Mouse (Mus musculus): ENCODE measurements around the gene Pltp. TPM values are rescaled to one million over a fixed set of nuclear protein-coding genes. Genes with fewer than 3 reads are reported as not detected.

Pltp gene
- total RNA-seq, 1 experiment: 56.1 TPM

GRCm38 (mm10) chr2:164861094-164861493, 3.6 kb upstream of the Pltp start:
- H3K4me1 ChIP-seq (ENCODE audit: control insufficient read depth in 2 of 2, insufficient read depth in 2 of 2, low read length in 2 of 2, poor library complexity in 1 of 2): peaks cover 22 to 31% of the 10 kb centered on the region in 2 experiments
- H3K27ac ChIP-seq (ENCODE audit: insufficient read depth, low read depth, low read length, poor library complexity, severe bottlenecking): 0 out of 2 replicates have a peak overlapping the region, but pooled peaks have one; percentile 9
- H3K4me3 ChIP-seq (ENCODE audit: insufficient read depth in 1 of 2, low read depth in 1 of 2, low read length in 2 of 2, poor library complexity in 1 of 2, severe bottlenecking in 1 of 2): no peak overlapping the region
- no peaks in the 10 kb centered on the region for H3K36me3 ChIP-seq (ENCODE audit: control insufficient read depth, insufficient read depth, low read length, poor library complexity, severe bottlenecking)
- in situ Hi-C loops (cut with MboI; ENCODE audit: low sequenced_read_pairs in 2 of 2, unreplicated experiment in 2 of 2): no loop called here
- TF ChIP-seq HCFC1 (IDR thresholded peaks at IDR 0.05; ENCODE audit: borderline replicate concordance, insufficient read depth, low read length) (no peak), ZC3H11A (IDR thresholded peaks at IDR 0.05; ENCODE audit: borderline replicate concordance, low read depth, low read length) (no peak)
- no peaks in the 10 kb centered on the region for H3K9me3 ChIP-seq (ENCODE audit: control insufficient read depth, insufficient read depth, low read depth, low read length)
- DNase-seq (ENCODE audit: low read depth, low spot score): no peak
- H3K9ac ChIP-seq (ENCODE audit: insufficient read depth, low read depth, low read length, poor library complexity, severe bottlenecking): no peak overlapping the region

GRCm38 (mm10) chr2:164859640-164860432, 2.3 kb upstream of the Pltp start:
- Histone ChIP-seq H3K36me3 (ENCODE audit: control insufficient read depth, insufficient read depth, low read length, poor library complexity, severe bottlenecking) (peaks cover 4% of the 10 kb centered on the region), H3K27ac (ENCODE audit: insufficient read depth, low read depth, low read length, poor library complexity, severe bottlenecking) (peak overlapping the region; percentile 55), H3K4me1 (ENCODE audit: control insufficient read depth in 2 of 2, insufficient read depth in 2 of 2, low read length in 2 of 2, poor library complexity in 1 of 2) (peaks cover 22 to 31% of the 10 kb centered on the region in 2 experiments), H3K9me3 (ENCODE audit: control insufficient read depth, insufficient read depth, low read depth, low read length) (no peaks in the 10 kb centered on the region), H3K4me3 (ENCODE audit: insufficient read depth in 1 of 2, low read depth in 1 of 2, low read length in 2 of 2, poor library complexity in 1 of 2, severe bottlenecking in 1 of 2) (peak overlapping the region; percentile 13 to 39; a peak in 3 of 4 replicates), H3K9ac (ENCODE audit: insufficient read depth, low read depth, low read length, poor library complexity, severe bottlenecking) (peak overlapping the region; percentile 22; the same call in 1 of the 2 replicates)
- TF ChIP-seq ZC3H11A (IDR thresholded peaks at IDR 0.05; ENCODE audit: borderline replicate concordance, low read depth, low read length) (no peak), MAFK (IDR thresholded peaks at IDR 0.05; ENCODE audit: insufficient read depth, low read depth, low read length) (no peak), CHD2 (IDR thresholded peaks at IDR 0.05; ENCODE audit: low read depth, low read length) (no peak), HCFC1 (IDR thresholded peaks at IDR 0.05; ENCODE audit: borderline replicate concordance, insufficient read depth, low read length) (no peak), ZNF384 (IDR thresholded peaks at IDR 0.05; ENCODE audit: low read depth, low read length) (no peak)
- in situ Hi-C loops (cut with MboI; ENCODE audit: low sequenced_read_pairs in 2 of 2, unreplicated experiment in 2 of 2): no loop called here
- DNase-seq (ENCODE audit: low read depth, low spot score): no peak

- no peak for TF ChIP-seq CHD2 (IDR thresholded peaks at IDR 0.05; ENCODE audit: low read depth, low read length)
- no peak for TF ChIP-seq MAFK (IDR thresholded peaks at IDR 0.05; ENCODE audit: insufficient read depth, low read depth, low read length)
- TF ChIP-seq HCFC1 (IDR thresholded peaks at IDR 0.05; ENCODE audit: borderline replicate concordance, insufficient read depth, low read length): no peak
- TF ChIP-seq ZNF384 (IDR thresholded peaks at IDR 0.05; ENCODE audit: low read depth, low read length): no peak
- TF ChIP-seq ZC3H11A (IDR thresholded peaks at IDR 0.05; ENCODE audit: borderline replicate concordance, low read depth, low read length): no peak
- H3K27ac ChIP-seq (ENCODE audit: insufficient read depth, low read depth, low read length, poor library complexity, severe bottlenecking): peak overlapping the region; percentile 55; the same call in 1 of the 2 replicates
- peaks cover 20 to 29% of the 10 kb centered on the region in 2 experiments for H3K4me1 ChIP-seq (ENCODE audit: control insufficient read depth in 2 of 2, insufficient read depth in 2 of 2, low read length in 2 of 2, poor library complexity in 1 of 2)
- peak overlapping the region in 1 of 2 experiments; percentile 39; a peak in 1 of 4 replicates for H3K4me3 ChIP-seq (ENCODE audit: insufficient read depth in 1 of 2, low read depth in 1 of 2, low read length in 2 of 2, poor library complexity in 1 of 2, severe bottlenecking in 1 of 2)
- in situ Hi-C loops (cut with MboI; ENCODE audit: low sequenced_read_pairs in 2 of 2, unreplicated experiment in 2 of 2): no loop called here
- DNase-seq (ENCODE audit: low read depth, low spot score): no peak
- H3K36me3 ChIP-seq (ENCODE audit: control insufficient read depth, insufficient read depth, low read length, poor library complexity, severe bottlenecking): peaks cover 11% of the 10 kb centered on the region
- no peaks in the 10 kb centered on the region for H3K9me3 ChIP-seq (ENCODE audit: control insufficient read depth, insufficient read depth, low read depth, low read length)
- no peak overlapping the region for H3K9ac ChIP-seq (ENCODE audit: insufficient read depth, low read depth, low read length, poor library complexity, severe bottlenecking)
These were observed 1.6 kb upstream of the Pltp start for GRCm38 (mm10) chr2:164859155-164859554.

- Histone ChIP-seq H3K9me3 (ENCODE audit: control insufficient read depth, insufficient read depth, low read depth, low read length) (no peaks in the 10 kb centered on the region), H3K27ac (ENCODE audit: insufficient read depth, low read depth, low read length, poor library complexity, severe bottlenecking) (peak overlapping the region; percentile 82), H3K36me3 (ENCODE audit: control insufficient read depth, insufficient read depth, low read length, poor library complexity, severe bottlenecking) (peaks cover 17% of the 10 kb centered on the region), H3K9ac (ENCODE audit: insufficient read depth, low read depth, low read length, poor library complexity, severe bottlenecking) (peak overlapping the region; percentile 80), H3K4me1 (ENCODE audit: control insufficient read depth in 2 of 2, insufficient read depth in 2 of 2, low read length in 2 of 2, poor library complexity in 1 of 2) (peaks cover 20 to 29% of the 10 kb centered on the region in 2 experiments), H3K4me3 (ENCODE audit: insufficient read depth in 1 of 2, low read depth in 1 of 2, low read length in 2 of 2, poor library complexity in 1 of 2, severe bottlenecking in 1 of 2) (peak overlapping the region; percentile 76 to 78)
- in situ Hi-C loops (cut with MboI; ENCODE audit: low sequenced_read_pairs in 2 of 2, unreplicated experiment in 2 of 2): no loop called here
- TF ChIP-seq ZNF384 (IDR thresholded peaks at IDR 0.05; ENCODE audit: low read depth, low read length) (no peak), ZC3H11A (IDR thresholded peaks at IDR 0.05; ENCODE audit: borderline replicate concordance, low read depth, low read length) (no peak), CHD2 (IDR thresholded peaks at IDR 0.05; ENCODE audit: low read depth, low read length) (no peak), MAFK (IDR thresholded peaks at IDR 0.05; ENCODE audit: insufficient read depth, low read depth, low read length) (no peak), HCFC1 (IDR thresholded peaks at IDR 0.05; ENCODE audit: borderline replicate concordance, insufficient read depth, low read length) (no peak)
- peak; percentile 56 for DNase-seq (ENCODE audit: low read depth, low spot score)
These were observed 487 bp upstream of the Pltp start for GRCm38 (mm10) chr2:164857842-164858553.
